Comparison of ENCODE assay signal across 8 mouse cellular contexts in the genomic region with DNA sequence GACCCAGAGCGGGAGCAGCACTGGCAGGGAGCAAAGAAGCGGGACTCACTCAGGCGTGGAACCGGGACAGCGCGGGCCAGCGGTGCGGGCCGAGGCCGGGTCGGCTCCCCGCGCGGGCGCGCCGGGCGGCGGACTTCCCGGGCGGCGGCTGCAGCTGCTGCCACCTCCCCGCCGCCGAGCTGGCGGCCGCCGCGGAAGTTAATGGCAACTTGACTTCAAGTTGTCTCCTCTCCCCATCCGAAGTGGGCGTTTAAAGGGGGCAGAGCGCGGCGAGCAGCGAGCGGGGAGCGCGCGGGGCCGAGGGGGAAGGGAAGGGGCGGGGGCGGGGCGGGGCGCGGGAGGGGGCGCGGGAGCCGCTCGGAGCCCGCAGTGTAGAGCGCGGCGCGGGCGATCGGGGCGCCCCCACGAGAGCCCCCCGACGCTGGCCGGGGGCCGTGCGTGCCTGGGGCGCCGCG. TPM values are rescaled to one million over a fixed set of nuclear protein-coding genes. Genes with fewer than 3 reads are reported as not detected.
DNase-seq lines count a peak whose midpoint lies in the region; ATAC-seq lines count a peak whose summit lies in the region.

No protein-coding gene starts in this region.

- peaks cover 23% of the 10 kb centered on the region for H3K4me1 ChIP-seq in forebrain, embryonic 15.5 days
- peaks cover 23% of the 10 kb centered on the region for H3K4me1 ChIP-seq in kidney, embryonic 15.5 days

- no peaks in the 10 kb centered on the region for H3K36me3 ChIP-seq in forebrain, embryonic 15.5 days
- no peaks in the 10 kb centered on the region for H3K36me3 ChIP-seq in kidney, embryonic 15.5 days

- H3K27me3 ChIP-seq in forebrain, embryonic 15.5 days, result peaks cover 16% of the 10 kb centered on the region
- peaks cover 79% of the 10 kb centered on the region for H3K27me3 ChIP-seq in kidney, embryonic 15.5 days

- peak overlapping the region; percentile 85 for H3K4me3 ChIP-seq in forebrain, embryonic 15.5 days
- H3K4me3 ChIP-seq in kidney, embryonic 15.5 days (replicated peaks), result peak overlapping the region; percentile 69

- H3K4me2 ChIP-seq in forebrain, embryonic 15.5 days (replicated peaks), result peak overlapping the region; percentile 91
- H3K4me2 ChIP-seq in kidney, embryonic 15.5 days, result peak overlapping the region; percentile 100

- H3K27ac ChIP-seq in forebrain, embryonic 15.5 days (replicated peaks), result peak overlapping the region; percentile 46
- H3K27ac ChIP-seq in kidney, embryonic 15.5 days, result no peak overlapping the region

- H3K9me3 ChIP-seq in forebrain, embryonic 15.5 days, result no peaks in the 10 kb centered on the region
- H3K9me3 ChIP-seq in kidney, embryonic 15.5 days (replicated peaks), result no peaks in the 10 kb centered on the region

- peak; percentile 81 for ATAC-seq in forebrain, embryonic 15.5 days (replicated peaks)
- peak; percentile 71 for ATAC-seq in kidney, embryonic 15.5 days (replicated peaks; ENCODE audit: low FRiP score)

- 0% methylated on average over 34 of the region's 66 CpGs for WGBS in forebrain, embryonic 15.5 days
- under 1% methylated on average over 22 of the region's 66 CpGs for WGBS in kidney, embryonic 15.5 days

- peak; percentile 19 to 24 for DNase-seq in frontal cortex, postnatal 36 days (ENCODE audit: low spot score in 2 of 2)
- no peak for DNase-seq in frontal cortex, adult 2 months (ENCODE audit: extremely low spot score in 1 of 2, low spot score in 1 of 2)
- DNase-seq in MN1 (ENCODE audit: low spot score), result peak; percentile 35
- DNase-seq in lung, postnatal 36 days, result peak; percentile 31
- DNase-seq in right cerebral cortex, postnatal 14 days, result peak; percentile 43
- no peak for DNase-seq in B cell, adult 2 months

- H3K9ac ChIP-seq in forebrain, embryonic 15.5 days (replicated peaks), result peak overlapping the region; percentile 76
- H3K9ac ChIP-seq in kidney, embryonic 15.5 days, result peak overlapping the region; percentile 49

RNA-seq across cellular contexts. Expression of a gene that starts 0.6 kb away (rescaled TPM):
- polyA plus RNA-seq in frontal cortex, adult 2 months (2012; rRNA removed), result 38.7 and 40.7 TPM in 2 replicates
- 40.1 and 47.2 TPM in 2 replicates for polyA plus RNA-seq in forebrain, embryonic 15.5 days (2015; fragmentation: Nextera tagmentation; extraction: Ambion mirVana)
- 6.7 and 7.4 TPM in 2 replicates for polyA plus RNA-seq in kidney, embryonic 15.5 days (2015; fragmentation: Nextera tagmentation; extraction: Ambion mirVana)

Comparison
In these comparisons a context has a peak if more than half of its experiments do, and no peak if none do; other contexts are left out.
1. DNase-seq: peak in frontal cortex, postnatal 36 days (2 of 2), MN1 (single experiment), lung, postnatal 36 days (single experiment) and right cerebral cortex, postnatal 14 days (single experiment); none in frontal cortex, adult 2 months (0 of 2) and B cell, adult 2 months (0 of 2).